Mouse (Mus musculus) layer of hippocampus, adult 11-12 months (tissue): Measurements from ENCODE around the gene Ccer2.
A peak's percentile ranks its signal among the peaks of the same experiment; 100 is the strongest.

Experiments
- DNase-seq: peaks from one replicate; pipeline ENCODE4 v3.0.0; 2022; ENCODE audit warnings: low spot score

The Ccer2 gene

DNA sequence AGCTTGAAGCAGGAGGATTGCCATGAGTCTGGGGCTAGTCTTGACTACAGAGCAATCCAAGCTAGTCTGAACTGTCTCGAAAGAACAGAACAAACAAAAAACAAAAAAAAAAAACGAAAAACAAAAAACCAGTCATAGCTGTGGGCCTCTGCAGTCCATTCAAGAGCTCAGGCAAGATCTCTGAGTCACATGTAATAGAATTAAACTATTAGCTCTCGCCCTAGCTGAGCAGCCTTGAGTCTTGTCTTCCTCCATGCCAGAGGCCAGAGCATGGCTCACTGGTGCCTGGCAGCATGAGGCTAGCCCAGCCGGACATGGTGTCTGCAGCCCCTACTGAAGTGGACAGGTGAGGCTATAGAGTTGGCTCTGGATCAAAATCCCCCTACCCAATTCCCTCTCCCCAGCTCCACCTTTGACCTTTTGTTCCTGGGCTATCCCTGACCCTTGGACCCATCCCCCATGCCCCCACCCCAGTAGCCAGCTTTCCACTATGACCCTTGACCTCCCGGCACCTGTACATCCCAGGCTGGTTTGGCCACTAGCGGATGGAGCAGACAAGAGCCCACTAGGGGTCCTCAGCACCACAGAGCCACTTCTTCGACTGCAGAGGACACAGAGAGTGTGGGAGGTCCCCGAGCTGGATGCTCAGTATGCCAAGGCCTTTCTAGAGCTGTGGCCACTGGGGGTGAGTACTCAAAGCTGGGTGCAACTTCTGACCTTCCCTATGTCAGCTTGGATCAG, 34.3 kb downstream of the Ccer2 start:
- no peak for DNase-seq

DNA sequence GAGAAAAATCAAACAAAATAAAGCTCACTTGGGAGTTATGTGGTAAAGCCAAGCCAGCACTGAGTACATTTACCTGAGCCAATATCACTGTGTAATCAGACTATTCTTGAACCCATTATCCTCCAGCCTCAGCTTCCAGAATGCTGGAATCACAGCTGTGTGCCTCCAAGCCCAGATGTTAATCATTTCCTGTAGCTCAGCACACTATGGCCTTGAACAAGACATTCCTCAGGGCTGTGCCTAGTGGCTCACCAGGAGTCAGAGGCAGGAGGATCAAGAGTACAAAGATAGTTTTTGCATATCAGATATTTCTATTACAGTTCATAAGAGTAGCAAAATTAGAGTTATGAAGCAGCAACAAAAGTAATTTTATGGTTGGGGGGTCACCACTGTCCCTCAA, 35.7 kb downstream of the Ccer2 start:
- DNase-seq: no peak

DNA sequence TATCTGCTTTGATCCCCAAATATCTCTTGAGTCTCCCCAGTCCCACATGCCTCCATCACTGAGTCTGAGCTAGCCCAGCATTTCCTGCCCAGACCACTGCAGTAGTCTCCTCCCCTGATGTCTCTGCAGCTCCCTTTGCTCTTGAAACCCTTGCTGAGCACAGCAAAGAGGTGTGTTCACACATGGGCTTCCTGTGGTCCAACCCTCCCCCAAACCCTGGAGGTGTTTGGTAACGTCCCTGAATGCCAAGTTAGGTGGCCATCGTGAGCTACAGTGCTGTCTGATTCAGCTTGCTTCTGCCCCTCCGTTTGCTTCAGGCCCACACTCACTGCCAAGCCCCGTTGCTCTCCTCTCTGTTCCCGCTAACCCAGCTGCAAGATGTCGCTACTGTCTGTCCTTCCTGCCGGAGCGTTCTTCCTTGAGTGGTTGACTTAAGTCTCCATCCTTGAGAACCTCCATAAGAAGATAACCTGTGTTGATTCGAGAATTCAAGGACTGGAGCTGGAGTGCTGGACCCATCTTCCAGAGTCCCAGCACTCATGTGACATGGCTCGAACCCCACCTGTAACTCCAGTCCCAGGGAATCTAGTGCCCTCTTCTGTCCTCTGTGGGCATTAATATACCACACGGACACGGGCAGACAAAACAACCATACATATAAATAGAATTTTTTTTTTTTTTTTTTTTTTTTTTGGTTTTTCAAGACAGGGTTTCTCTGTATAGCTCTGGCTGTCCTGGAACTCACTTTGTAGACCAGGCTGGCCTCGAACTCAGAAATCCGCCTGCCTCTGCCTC, 36.6 kb downstream of the Ccer2 start:
- no peak for DNase-seq

DNA sequence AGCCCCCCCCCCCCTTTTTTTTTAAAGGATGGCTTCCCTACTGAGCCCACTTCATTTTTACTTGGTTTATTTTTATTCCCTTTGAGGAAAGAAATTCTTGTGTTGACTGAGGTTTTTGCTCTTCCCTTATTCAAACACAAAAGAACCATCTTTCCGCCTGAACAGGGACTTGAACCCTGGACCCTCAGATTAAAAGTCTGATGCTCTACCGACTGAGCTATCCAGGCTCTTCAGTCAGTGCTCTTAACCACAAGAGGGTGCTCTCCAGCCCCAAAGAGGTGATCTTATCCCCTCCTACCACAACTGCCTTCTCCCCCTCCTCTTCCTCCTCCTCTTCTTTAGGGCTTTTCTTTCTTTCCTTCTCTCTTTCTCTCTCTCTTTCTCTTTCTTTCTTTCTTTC, 37.9 kb downstream of the Ccer2 start:
- no peak for DNase-seq

DNA sequence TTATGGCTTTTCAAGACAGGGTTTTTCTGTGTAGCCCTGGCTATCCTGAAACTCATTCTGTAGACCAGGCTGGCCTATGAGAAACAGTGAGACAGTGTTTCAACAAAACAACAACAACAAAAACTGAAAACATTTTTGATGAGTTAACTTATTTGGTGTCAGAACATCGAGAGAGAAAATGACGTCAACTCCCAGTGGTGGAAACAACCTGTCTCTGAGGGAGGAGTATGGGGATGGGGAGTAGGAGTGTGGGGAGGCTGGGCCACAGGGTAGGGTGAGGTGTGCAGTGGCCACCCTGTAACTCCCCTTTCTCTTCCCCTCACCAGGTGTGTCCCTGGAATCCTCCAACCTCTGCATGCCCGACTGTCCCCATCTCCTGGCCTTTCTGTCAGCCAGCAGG, 38.5 kb downstream of the Ccer2 start:
- DNase-seq: no peak

DNA sequence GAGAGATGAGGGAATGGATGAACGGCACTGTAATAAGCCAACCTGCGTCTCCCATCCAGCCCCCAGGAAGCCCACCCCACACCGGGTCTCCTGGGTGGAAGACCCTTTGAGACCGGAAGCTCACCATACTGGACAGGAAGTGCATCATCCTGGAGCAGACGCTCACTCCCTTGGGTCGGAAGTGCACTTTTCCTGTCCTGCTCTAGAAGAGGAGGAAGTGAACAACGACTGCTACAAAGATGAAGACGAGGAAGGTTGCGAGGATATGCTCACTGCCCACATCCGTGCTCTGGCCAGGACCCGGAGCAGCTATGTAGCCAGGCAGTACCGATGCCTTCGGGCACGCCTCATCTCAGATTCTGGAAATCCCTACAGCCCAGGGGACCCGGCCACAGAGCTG, 39.9 kb downstream of the Ccer2 start:
- DNase-seq: no peak

DNA sequence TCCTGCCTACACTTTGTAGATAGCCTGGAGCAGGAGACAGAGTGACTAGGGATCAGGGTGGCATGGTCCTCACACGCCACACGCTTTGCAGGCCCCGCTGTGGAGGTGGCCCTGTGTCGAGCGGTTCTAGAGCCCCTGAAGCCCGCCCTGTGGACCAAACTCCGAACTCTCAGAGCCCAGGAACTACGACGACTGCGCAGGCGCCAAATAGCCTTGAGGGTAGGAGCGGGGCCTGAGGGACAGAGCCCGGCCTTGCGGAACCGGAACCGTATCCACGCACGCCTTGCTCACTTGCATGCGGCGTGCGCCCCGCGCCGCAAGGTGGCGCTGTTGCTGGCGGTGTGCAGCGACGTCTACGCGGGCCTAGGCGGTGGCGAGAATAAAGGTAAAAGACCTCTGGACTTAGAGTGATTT, 40.6 kb downstream of the Ccer2 start:
- peak; percentile 83 for DNase-seq

DNA sequence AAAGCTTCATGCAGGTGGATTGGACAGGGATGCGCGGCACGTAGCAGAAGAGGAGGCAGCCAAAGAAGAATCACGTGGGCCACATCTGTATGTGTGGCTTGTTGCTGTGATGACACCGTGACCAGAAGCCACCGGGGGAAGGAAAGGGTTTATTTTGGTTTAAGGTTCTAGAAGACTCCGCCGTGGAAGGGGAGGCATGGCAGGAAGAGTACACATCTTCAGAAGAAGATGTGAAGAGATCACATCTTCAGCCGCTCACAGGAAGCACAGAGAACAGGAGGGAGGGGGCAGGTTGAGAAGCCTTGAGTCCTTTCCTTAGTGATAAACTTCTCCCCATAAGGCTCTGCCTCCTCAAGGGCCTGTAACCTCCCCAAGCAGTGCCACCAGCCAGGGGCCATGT, 44.0 kb downstream of the Ccer2 start:
- no peak for DNase-seq

DNA sequence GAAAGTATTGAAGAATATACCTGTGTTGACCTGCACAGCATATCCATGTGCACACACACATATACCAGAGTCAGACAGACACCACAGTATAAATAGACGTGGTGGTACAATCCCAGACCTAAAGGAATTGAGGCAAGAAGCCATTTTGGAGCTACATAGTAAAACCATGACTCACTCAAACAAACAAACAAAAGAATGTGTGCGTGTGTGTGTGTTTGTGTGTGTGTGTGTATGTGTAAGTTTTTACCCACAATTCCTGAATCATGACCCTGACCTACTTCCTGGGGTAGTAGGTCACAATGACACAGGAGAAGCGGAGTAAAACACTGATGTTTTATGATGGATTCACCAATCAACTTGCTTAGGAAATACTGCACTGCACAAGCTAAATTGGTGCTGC, 45.5 kb downstream of the Ccer2 start:
- no peak for DNase-seq

DNA sequence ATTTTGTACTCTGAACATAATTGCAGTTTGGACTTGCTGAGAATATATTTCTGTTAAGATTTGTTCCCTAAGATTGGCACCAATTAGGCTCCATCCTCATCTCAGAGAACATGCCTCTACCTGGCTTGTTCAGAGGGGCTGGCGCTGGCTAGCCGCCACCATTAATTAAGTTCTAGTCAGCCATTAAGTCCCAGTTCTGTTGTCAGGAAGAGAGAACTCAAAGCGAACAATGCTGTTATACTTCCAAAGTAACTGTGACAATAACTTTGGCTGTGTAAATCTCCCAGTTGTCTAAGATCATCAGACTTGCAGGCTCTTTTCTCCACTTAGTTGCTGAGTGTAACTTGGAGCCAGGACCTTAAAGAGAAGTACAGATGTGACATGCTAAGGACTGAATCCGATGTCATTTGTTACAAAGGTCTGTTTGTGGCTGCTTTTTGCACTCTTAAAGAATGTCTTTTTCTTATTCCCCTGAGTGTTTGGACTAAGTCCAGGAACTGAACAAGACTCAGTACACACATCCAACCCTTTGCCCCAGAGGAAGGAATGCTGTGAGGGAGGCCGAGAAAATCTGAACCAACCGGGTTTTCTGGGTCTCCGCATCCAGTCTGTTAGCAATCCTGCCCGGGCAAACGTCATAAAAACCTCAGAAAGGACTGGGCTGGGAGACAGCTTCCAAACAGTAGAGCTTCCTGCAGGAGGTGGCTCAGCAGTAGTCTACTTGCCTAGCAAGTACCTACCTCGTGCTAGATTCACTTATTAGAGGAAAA, 46.1 kb downstream of the Ccer2 start:
- no peak for DNase-seq

DNA sequence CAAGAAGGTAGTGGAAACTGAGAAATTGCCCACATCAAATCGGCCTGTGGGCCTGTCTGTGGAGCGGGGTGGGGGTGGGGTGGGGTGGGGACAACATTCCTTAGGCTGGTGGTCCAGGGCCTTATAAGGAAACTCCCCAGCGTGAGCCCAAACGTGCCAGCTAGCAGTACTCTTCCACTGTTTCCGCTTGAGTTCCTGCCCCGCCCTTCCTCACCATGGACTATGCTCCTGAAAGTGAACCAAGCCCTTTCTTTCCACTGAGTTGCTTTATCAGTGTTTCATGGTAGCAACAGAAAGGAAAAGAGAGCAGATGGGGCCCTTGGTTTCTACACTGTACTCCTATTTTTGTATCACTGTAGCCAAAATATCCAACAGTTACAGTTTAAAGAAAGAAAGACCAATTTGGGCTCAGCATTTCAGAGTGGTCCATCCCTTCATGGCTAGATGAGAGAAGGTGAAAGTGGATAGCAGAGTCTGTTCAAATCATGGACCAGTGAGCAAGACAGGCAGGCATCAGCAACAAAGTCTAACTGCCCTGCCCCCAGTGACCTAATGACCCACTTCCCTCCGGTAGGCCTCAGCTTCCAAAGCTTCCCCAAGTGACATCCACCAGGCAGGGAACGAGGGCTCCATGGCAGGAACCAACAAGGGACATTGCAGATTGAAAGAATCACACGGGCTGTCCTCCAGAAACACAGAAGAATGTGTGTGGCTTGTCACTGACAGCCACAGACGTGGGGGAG, 47.0 kb downstream of the Ccer2 start:
- no peak for DNase-seq

DNA sequence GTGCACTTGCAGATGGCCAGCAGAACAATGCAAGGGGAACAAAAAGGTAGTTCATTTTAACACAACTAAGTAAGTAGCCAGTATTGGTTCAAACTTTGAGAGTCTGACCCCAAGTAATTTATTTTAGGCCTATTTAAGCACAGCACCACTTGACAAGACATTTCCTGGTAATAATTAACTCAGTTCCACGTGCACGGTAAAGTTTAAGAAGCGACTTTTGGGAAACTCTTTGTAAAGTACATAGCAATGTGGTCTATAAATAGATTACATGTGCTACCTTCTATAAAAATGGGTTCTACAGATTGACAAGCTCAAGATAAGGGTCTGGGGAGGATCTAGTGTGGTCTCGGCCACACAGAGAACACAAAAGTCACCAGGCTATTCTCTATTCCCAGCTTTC, 47.8 kb downstream of the Ccer2 start:
- DNase-seq: no peak

DNA sequence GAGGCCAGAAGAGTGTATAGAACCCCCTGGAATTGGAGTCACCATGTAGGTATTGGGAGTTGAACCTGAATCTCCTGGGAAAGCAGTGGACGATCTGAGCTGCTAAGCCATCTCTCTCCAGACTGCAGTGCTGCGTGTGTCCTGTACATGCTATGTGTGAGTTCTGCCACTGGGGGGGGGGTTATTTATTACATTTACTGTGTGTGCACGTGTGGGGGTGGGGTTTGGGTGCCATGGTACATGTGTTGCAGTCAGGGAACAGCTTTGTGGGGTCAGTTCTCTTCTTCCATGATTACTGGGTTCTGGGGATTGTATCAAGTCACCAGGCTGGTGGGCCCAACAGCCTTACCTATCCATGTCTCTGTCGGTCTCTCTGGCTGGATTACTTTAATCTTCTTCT, 50.9 kb downstream of the Ccer2 start:
- DNase-seq: no peak

DNA sequence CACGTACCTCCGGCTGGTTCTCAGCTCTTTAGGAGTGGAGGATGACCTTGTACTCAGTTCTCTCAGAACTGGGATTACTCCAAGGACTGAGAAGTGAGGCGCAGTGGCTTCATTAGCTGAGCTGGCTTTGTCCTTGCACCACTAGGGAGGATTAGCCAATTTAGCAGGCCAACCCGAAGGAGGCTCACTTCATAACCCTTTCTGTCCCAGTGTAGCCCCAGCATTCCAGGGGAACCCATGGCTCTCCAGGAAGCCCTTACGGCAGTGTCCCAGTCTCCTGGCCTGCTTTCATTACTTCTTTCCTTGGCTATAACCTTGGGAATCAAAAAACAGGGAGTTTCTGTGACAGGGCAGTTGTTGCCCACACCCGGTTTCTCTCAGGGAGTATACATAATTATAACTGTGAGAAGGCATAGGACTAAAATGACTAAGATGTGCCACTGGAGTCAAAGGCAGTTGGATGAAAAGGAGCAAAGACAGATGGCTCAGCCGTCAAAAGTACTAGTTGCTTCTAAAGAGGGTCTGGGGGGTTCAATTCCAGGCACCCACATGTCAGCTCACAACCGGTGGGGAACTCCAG, 51.8 kb downstream of the Ccer2 start:
- DNase-seq: no peak

DNA sequence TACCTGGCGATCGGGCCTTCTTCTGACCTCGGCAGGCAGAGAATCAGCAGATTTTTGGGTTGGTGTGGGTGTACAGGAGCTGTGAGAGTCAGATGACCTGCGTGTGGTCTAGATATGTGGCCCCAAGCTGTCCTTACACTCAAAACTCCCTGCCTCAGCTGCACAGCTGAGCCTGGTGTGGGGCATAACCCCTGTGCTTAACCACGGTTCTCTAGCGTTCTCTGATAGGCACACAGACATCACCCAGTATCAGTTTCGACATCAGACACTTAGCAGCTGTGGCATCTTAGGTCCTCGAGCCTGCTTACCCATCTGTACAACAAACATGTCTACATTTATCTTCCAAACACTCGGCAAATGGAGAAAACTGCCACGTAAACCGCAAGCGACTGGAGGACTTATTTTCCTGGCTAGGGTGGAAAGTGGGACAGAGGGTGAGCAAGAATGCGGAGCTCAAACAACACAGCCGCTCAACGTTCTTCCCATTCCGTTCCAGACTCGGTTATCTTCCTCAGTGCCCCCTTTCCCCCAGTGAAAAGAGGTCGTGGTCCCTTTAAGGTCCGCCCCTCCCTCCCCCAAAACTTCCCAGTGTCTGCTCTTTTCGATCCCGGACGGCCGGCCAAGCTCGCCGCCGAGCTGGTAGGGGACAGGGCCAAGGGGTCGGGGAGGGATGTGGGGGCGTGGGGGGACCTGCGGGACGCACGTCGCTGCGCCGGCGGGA, 52.4 kb downstream of the Ccer2 start, which contains the start of gene Hnrnpl:
TSS of gene Hnrnpl (plus strand) at position 321 of the 721 bp plus-strand sequence.
- DNase-seq: no peak
